Mouse (Mus musculus) gastrocnemius, postnatal 25 days (tissue): ENCODE results near the gene Zfp971. TPM values are rescaled to one million over a fixed set of nuclear protein-coding genes. Genes with fewer than 3 reads are reported as not detected.
"Not testable (repeated sequence)": the region's sequence is repeated elsewhere in the genome, so short reads cannot be mapped to it uniquely, and the experiment has no call there.

Experiments used
- DNase-seq: peaks from one replicate; pipeline ENCODE4 v3.0.0; 2022
- long read RNA-seq, 2 experiments: library from polyadenylated mRNA; stranded (forward); transcript quantifications; one replicate each; pipeline ENCODE4 v2.0.0; 2021
- total RNA-seq, 2 experiments: library from RNA; stranded (reverse); gene quantifications; 1 replicate in 1 of 2; 2 replicates in 1 of 2; pipeline ENCODE4 v1.2.3; 2021

The Zfp971 gene
- 10 to 100 TPM; 19.9 to 28.8 TPM for total RNA-seq
- long read RNA-seq, experiment 1, transcript Zfp971-201 (3 exons, 923 nt): major isoform, 5 of 5 reads
- long read RNA-seq, experiment 1, partial matches to known transcripts: 0 of 5 reads
- long read RNA-seq, experiment 1, other reads (novel, unspliced or antisense): 0 of 5 reads
- long read RNA-seq, experiment 2, transcript Zfp971-201 (3 exons, 923 nt): major isoform, 7 of 7 reads
- long read RNA-seq, experiment 2, partial matches to known transcripts: 0 of 7 reads
- long read RNA-seq, experiment 2, other reads (novel, unspliced or antisense): 0 of 7 reads

GRCm38 (mm10) chr2:178023011-178023611 lies at the start of gene Zfp971:
TSS of gene Zfp971 (plus strand) at chr2:178023284.
- peak; percentile 38 for DNase-seq

GRCm38 (mm10) chr2:177974814-177975213 lies 48.3 kb upstream of the Zfp971 start:
- DNase-seq: not testable (repeated sequence)

GRCm38 (mm10) chr2:178019486-178019885 lies 3.6 kb upstream of the Zfp971 start:
- DNase-seq: not testable (repeated sequence)

GRCm38 (mm10) chr2:178020773-178021172 lies 2.3 kb upstream of the Zfp971 start:
- not testable (repeated sequence) for DNase-seq

DNA sequence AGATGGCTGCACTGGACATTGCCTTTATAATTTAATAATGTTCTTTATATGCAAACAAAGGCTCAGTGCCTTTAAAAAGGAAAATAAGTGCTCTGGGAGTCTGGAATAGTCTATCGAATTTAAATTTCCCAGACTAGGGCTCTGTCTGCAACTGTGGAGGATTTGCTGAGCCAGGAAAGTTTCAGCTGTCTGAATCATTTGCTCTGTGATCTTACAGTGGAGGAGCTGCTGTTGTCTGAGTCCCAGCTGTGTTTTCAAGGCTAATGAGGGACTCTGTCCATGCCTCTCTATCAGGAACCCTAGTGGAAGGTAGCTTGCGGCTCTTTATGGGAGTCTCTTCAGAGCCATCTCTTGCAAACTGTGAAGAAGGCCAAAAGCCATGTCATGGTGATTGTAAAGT lies 777 bp downstream of the Zfp971 start:
- not testable (repeated sequence) for DNase-seq

GRCm38 (mm10) chr2:178027601-178028000 lies 4.5 kb downstream of the Zfp971 start:
- DNase-seq: not testable (repeated sequence)

- DNase-seq: no peak
Measured at GRCm38 (mm10) chr2:178058195-178058594, 35.1 kb downstream of the Zfp971 start.

GRCm38 (mm10) chr2:178078166-178078717 lies 55.2 kb downstream of the Zfp971 start, which contains the start of gene Zfp931:
TSS of gene Zfp931 (minus strand) at chr2:178078476.
- not testable (repeated sequence) for DNase-seq

Other genes starting within 250 kb of the Zfp971 start
- gene Gm14325, start 182.9 kb upstream of the Zfp971 start, total RNA-seq: 10 to 100 TPM; 72.1 to 76.5 TPM
- gene Gm14327, start 126.2 kb upstream of the Zfp971 start, total RNA-seq: 1 to 10 TPM; 3.2 to 3.5 TPM
- under 1 TPM; 0.54 to 0.70 TPM for gene Zfp972, start 97.7 kb upstream of the Zfp971 start, total RNA-seq
- 10 to 100 TPM; 25.2 to 27.4 TPM for gene Gm14326, start 66.0 kb upstream of the Zfp971 start, total RNA-seq
- 10 to 100 TPM in 1 of 2 experiments, 1 to 10 TPM in 1; 9.3 to 11.1 TPM for gene Zfp931, start 55.2 kb downstream of the Zfp971 start, total RNA-seq
- gene Phactr3, start 95.7 kb downstream of the Zfp971 start, total RNA-seq: not detected